Mouse (Mus musculus) liver, embryonic 14.5 days (tissue): Measurements from ENCODE around the gene Men1.

Experiments
- CTCF ChIP-seq: IDR thresholded peaks from 2 replicates; pipeline ENCODE4 v1.5.1; 2016; ENCODE audit warnings: antibody characterized with exemption, low read depth, control low read depth
- EP300 ChIP-seq: IDR thresholded peaks from 2 replicates; pipeline ENCODE4 v1.6.1; 2016; ENCODE audit warnings: antibody characterized with exemption, low read depth

DNA sequence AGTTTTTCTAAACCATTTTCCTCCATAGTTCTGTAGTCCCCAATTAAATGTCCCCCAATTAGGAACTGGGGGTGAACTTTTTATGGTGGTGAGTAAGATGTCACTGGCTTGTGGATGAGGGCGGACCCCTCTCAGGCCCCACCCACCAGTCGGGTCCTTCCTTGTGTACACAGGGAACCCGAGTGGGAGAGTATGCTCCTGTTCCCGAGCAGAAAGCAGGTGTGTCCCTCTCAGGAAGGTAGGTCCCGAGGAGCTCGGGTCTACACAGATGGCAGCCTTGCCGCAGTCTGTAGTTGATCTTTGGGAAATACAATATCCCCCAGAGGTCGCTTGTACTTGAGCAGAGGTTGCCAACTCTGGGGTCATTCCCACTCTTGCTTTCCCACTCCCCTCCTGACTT is 49.6 kb upstream of the Men1 start:
- no peak for TF ChIP-seq CTCF
- no peak for TF ChIP-seq EP300
